Mouse (Mus musculus): ENCODE data around the gene Plekha4. TPM values are rescaled to one million over a fixed set of nuclear protein-coding genes. Genes with fewer than 3 reads are reported as not detected.

The Plekha4 gene
- polyA plus RNA-seq, 1 experiment, result 3.3 TPM

DNA sequence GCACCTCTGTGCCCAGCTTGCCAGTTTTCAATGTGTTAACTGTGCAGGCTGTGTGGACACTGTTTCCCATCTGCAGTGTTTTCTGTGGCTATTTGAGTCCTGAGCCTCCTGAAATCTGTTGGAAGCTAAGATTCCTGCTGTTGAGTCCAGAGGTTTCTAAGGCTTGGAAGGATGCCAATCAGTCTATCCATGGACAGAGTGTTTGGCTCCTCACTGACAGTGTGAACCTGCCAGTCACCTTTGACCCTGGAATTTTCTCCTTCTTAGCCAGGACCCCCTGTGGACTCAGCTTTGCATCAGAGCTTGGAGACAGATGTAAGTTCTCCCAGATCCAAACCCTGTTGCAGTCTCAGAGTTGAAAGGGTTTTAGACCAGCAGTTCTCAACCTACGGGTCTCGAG lies 14.1 kb downstream of the Plekha4 start:
- Histone ChIP-seq H3K4me3 (ENCODE audit: insufficient read depth, low read depth, low read length) (no peak overlapping the region), H3K4me1 (ENCODE audit: control insufficient read depth, insufficient read depth, insufficient read length, low read length) (peaks cover 4% of the 10 kb centered on the region; the same call in 1 of the 2 replicates), H3K27ac (replicated peaks; ENCODE audit: low read depth, low read length) (no peak overlapping the region)

DNA sequence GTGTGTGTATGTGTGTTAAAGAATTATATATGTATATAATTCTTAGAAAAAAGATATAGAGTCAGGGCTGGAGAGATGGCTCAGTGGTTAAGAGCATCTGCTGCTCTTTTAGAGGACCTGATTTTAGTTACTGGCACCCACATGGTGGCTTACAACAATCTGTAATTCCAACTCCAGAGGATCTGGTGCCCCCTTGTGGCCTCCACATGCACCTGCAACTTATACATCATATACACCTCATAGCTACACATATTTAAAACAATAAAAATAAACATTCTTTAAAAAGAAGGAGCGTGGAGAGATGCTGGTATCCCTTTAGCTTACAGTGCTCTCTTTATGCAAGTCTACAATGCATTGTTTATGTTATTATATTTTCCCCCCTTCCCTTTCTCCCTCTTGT lies 18.4 kb downstream of the Plekha4 start:
- Histone ChIP-seq H3K27ac (replicated peaks; ENCODE audit: low read depth, low read length) (no peak overlapping the region), H3K4me1 (ENCODE audit: control insufficient read depth, insufficient read depth, insufficient read length, low read length) (no peaks in the 10 kb centered on the region)

DNA sequence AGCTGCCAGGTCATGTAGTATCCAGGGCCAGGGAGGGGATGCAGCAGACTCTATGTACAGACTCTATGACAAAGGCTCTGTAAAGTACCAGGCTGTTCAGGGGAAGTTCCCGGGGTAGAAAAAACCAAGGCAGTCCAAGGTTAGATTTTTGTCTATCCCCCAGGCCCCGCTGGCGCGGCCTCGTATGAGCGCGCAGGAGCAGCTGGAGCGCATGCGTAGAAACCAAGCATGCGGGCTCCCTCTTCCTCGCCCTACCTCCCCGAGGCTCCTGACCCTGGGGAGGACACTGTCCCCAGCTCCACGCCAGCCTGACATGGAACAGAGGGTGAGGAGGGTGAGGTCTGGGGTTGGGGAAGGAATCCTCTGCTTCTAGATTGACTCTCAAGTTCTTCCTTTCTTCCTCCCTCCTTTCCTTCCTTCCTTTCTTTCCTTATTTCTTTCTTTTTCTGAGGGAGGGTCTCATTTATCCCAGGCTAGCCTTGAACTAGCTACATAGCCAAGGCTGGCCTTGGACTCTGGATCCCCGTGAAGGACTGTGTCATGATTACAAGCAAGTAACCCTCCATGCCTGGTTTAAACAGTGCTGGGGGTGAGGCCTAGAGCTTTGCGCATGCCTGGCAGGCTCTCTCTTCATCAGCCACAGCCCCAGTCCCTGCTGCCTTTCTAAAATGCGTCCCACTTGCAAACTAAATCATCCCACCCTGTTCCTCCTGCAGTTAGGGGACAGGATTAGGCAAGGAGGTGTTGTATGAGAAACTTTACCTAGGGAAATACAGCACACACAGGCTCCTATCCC lies 23.7 kb downstream of the Plekha4 start:
- no peaks in the 10 kb centered on the region for H3K4me1 ChIP-seq (ENCODE audit: control insufficient read depth, insufficient read depth, insufficient read length, low read length)
- no peak overlapping the region for H3K27ac ChIP-seq (replicated peaks; ENCODE audit: low read depth, low read length)
- no peak overlapping the region for H3K4me3 ChIP-seq (ENCODE audit: insufficient read depth, low read depth, low read length)

More for the DNA sequence above, 18.4 kb downstream of the Plekha4 start:
- no peak overlapping the region for H3K4me3 ChIP-seq (ENCODE audit: insufficient read depth, low read depth, low read length)

DNA sequence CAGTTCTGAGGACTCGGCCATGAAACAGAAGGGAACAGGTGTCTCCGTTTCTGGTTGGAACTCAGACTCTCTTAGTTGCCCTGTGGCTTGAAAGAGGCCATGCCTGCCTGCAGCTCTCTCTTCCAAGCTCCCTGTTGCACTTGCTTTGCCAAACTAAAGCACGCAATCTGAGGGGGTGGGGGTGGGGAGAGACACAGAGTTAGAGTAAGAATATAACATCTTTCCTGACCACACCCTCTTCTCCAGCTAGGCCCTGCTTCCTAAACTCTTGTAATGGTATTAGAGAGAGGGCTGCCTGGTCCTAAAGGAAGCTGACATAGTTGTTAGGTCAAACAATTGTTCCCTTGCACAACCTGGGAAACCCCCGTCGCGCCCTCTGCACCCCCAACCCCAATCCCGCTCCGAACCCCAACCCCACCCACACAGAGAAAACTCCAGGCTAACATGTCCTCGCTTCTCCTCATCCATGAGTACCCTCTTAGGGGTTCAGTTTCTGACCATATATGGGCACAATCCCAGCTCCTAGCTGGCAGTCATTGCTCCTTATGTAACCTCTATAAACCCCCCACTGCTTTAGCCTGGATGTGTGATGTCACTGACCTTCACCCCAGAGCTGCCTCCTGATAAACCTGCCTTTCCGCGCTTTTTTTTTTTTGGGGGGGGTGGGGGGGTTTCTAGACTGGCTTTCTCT lies 24.8 kb downstream of the Plekha4 start:
- Histone ChIP-seq H3K4me3 (ENCODE audit: insufficient read depth, low read depth, low read length) (no peak overlapping the region), H3K27ac (replicated peaks; ENCODE audit: low read depth, low read length) (no peak overlapping the region)

DNA sequence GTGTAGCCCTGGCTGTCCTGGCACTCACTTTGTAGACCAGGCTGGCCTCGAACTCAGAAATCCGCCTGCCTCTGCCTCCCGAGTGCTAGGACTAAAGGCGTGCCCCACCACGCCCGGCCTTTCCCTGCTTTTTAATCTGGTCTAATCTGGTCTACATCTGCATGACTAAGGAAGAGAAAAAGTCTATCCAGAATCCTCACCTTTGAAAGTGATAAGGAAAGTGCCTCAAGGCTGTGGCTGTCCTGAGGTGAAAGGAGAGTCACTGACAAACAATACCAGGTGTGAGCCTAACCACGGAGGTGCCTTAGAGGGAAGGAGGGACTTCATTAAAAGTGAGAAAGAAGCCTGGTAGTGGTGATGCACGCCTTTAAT lies 25.4 kb downstream of the Plekha4 start:
- H3K4me3 ChIP-seq (ENCODE audit: insufficient read depth, low read depth, low read length), result no peak overlapping the region
- H3K27ac ChIP-seq (replicated peaks; ENCODE audit: low read depth, low read length), result no peak overlapping the region
- no peaks in the 10 kb centered on the region for H3K4me1 ChIP-seq (ENCODE audit: control insufficient read depth, insufficient read depth, insufficient read length, low read length)

More for the DNA sequence above, 24.8 kb downstream of the Plekha4 start:
- no peaks in the 10 kb centered on the region for H3K4me1 ChIP-seq (ENCODE audit: control insufficient read depth, insufficient read depth, insufficient read length, low read length)

DNA sequence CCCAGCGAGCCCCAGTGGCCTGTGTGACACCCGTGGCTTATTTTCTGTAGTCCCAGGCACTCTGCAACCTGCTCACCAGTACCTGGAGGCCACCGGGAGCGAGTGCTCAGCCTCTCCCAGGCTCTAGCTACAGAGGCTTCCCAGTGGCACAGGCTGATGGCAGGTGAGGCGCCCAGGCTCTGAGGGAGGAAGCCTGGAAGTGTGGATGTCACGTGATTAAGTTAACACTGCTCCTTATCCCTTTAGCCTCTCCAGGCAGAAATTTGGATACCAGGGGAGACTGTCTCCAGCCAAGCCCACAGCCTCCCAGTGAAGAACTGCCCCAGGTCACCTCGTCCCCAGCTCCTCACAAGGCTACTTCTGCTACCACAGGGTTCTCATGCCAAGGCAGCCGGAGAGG lies 27.4 kb downstream of the Plekha4 start:
- H3K4me3 ChIP-seq (ENCODE audit: insufficient read depth, low read depth, low read length), result no peak overlapping the region
- H3K4me1 ChIP-seq (ENCODE audit: control insufficient read depth, insufficient read depth, insufficient read length, low read length), result no peaks in the 10 kb centered on the region
- no peak overlapping the region for H3K27ac ChIP-seq (replicated peaks; ENCODE audit: low read depth, low read length)

DNA sequence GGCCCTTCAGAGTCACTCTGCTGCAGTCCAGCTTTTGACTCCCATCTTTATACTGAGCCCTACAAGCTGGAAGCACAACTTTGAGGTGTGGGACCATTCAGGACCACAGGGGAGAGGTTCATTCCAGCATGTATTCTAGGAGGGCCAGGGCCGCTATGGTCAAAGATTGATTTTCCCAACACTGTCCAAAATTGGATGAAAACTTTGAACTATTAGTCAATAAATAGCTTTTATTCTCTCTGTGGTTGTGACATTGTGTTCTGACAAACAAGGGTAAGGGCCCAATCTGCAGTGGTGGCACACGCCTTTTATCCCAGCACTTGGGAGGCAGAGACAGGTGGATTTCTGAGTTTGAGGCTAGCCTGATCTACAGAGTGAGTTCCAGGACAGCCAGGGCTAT lies 27.9 kb downstream of the Plekha4 start:
- Histone ChIP-seq H3K4me3 (ENCODE audit: insufficient read depth, low read depth, low read length) (no peak overlapping the region), H3K27ac (replicated peaks; ENCODE audit: low read depth, low read length) (no peak overlapping the region), H3K4me1 (ENCODE audit: control insufficient read depth, insufficient read depth, insufficient read length, low read length) (no peaks in the 10 kb centered on the region)

DNA sequence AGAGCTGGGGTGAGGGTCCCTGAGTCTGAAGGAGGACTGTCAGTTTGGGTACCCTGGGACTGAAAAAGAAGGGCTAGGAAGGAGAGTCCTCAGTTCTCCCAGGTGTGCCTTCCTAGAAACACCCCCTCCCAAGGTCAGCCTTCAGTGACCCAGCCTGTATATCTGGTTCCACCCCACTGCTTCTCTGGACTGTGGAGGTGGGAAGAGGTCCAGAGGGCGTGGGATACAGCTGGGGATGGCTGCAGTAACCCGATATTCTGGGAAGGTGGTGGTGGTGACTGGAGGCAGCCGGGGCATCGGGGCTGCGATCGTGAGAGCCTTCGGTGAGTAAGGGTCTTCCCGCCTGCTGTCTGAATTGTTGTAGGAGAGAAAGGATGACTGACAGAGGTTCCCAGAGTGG lies 28.6 kb downstream of the Plekha4 start, which contains the start of gene Hsd17b14:
Gene Hsd17b14 (plus strand): TSS at position 150 of the 400 bp plus-strand sequence.
- Histone ChIP-seq H3K27ac (replicated peaks; ENCODE audit: low read depth, low read length) (no peak within 1 kb of the TSS), H3K4me1 (ENCODE audit: control insufficient read depth, insufficient read depth, insufficient read length, low read length) (no peaks in the 10 kb centered on the region), H3K4me3 (ENCODE audit: insufficient read depth, low read depth, low read length) (no peak within 1 kb of the TSS)

DNA sequence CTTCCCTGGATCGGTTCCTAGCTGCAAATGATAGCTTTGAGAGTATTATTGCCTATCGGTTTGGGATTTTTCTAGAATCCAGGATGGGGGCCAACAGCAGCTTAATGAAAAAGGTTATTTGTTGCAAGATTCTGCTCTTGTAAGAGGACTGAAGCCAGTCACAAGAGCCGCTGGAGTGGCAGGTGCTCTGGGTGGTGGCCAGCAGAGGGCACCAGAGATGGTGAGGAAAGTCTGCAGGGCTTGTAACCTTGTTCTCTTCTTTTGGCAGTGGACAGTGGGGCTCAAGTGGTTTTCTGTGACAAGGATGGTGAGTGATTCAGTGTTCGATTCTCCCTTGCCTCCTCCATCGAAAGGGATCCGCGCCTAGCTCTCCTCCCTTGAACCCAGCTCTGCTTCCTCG lies 29.7 kb downstream of the Plekha4 start:
- Histone ChIP-seq H3K27ac (replicated peaks; ENCODE audit: low read depth, low read length) (no peak overlapping the region), H3K4me1 (ENCODE audit: control insufficient read depth, insufficient read depth, insufficient read length, low read length) (no peaks in the 10 kb centered on the region), H3K4me3 (ENCODE audit: insufficient read depth, low read depth, low read length) (no peak overlapping the region)

DNA sequence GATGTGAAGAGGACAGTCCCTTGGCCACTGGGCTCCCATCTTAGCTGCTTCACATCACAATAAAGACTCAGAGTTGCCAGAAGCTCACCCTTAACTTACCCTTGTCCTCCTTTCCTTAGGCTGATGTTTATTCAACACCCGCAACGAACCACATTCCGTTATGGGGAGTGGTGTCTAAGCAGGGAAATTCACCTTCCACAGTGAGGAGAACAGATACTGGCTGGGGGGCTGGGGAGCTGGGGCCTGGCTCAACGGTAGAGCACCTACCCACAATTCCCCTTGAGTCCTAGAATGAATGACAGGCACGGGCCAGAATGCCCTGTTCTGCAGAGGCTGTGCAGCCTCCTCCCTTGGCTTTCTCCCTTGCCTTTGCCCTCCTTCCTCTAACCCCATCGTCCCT lies 32.8 kb downstream of the Plekha4 start:
- no peak overlapping the region for H3K27ac ChIP-seq (replicated peaks; ENCODE audit: low read depth, low read length)
- H3K4me1 ChIP-seq (ENCODE audit: control insufficient read depth, insufficient read depth, insufficient read length, low read length), result no peaks in the 10 kb centered on the region
- no peak overlapping the region for H3K4me3 ChIP-seq (ENCODE audit: insufficient read depth, low read depth, low read length)

DNA sequence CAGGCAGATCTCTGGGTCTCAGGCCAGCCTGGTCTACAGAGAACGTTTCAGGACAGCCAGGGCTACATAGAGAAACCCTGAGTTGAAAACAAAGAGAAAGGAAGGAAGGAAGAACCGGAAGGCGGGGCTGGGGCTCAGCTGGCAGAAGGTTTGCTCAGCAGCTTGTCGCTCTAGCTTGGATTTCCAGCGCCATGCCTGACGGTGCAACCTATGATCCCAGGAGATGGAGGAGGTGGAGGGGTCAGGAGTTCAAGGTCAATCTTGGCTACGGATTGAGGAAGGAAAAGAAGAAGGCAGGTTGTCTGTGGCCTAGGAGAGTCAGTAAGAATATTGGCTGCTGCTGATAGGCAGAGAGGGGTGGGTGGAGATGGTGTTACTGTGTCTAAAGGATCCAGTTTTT lies 34.1 kb downstream of the Plekha4 start:
- Histone ChIP-seq H3K4me3 (ENCODE audit: insufficient read depth, low read depth, low read length) (no peak overlapping the region), H3K4me1 (ENCODE audit: control insufficient read depth, insufficient read depth, insufficient read length, low read length) (no peaks in the 10 kb centered on the region), H3K27ac (replicated peaks; ENCODE audit: low read depth, low read length) (no peak overlapping the region)

DNA sequence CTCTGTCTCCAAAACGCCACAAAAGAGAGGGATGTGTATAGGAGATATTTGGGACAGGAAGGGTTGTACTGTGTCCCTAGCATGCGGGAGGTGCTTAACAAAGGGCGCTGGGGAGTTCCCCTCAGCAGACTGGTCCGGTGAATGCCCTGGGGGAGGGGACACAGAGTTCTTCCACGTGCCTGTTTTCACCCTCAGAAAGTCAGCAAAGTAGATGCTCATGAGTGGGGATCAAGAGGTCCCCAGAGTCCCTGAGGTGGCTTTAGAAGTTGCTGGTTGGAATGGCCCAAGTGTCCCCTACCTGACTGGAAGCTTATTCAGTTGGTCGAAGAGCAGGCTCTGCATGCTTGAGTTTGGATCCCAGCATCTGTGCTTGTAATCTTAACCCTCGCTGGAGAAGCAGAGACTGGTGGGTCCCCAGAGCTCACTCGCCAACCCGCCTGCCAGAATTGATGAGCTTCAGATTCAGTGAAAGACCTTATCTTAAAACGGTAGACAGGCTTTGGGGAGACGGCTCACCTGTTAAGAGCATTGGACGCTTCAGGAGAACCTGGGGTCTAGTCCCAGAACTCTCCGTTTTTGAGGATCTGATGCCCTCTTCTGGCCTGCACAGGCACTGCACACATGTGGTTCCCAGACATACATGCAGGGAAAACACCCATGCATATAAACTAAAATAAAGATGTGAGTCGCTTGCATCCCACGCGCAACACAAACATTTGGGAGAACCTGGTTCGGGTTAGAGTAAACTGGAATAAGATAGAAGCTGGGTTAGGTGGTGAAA lies 34.9 kb downstream of the Plekha4 start:
- Histone ChIP-seq H3K4me1 (ENCODE audit: control insufficient read depth, insufficient read depth, insufficient read length, low read length) (no peaks in the 10 kb centered on the region), H3K4me3 (ENCODE audit: insufficient read depth, low read depth, low read length) (no peak overlapping the region), H3K27ac (replicated peaks; ENCODE audit: low read depth, low read length) (no peak overlapping the region)

DNA sequence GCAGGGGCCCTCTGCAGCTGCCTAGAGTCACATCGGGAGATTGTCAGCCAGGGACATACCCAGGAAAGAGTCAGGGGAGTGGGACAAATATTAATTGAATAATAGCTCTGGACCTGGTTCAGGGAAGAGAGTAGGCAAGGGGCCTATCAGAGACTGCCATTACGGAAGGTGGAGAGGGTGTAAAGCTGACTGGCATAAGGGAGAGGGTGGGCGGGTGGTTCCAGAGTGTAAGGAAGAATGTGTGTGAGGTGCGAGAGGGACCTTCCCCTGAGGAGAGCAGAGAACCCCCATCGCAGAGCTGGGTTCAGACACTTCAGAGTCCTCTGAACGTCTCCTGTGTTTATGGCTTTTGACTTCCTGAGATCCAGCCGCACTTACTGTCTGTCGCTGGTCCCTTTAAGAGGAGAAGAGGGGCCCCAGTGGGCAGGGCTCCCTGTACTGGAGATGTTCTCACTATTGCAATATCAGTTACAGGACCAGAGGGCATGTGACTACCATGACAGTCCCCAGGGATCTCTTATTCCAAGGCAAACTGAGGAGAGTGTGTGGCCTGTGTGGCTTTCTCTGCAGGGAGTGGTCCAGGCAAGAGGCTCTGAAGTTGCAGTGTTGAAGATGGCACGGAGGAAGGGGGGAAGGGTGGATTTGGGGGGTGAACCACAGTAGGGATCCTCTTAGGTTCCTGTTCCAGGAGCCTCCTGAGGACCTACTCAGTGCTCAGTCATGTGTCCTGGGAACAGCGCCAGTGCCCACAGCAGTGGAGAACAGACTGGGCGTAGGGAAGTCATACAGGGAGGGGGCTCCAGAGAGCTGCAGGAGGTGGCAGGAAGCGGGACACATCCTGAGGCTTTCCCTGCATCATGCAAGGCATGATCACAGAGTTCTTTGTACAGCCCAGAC lies 35.7 kb downstream of the Plekha4 start:
- H3K4me3 ChIP-seq (ENCODE audit: insufficient read depth, low read depth, low read length), result no peak overlapping the region
- H3K27ac ChIP-seq (replicated peaks; ENCODE audit: low read depth, low read length), result no peak overlapping the region
- H3K4me1 ChIP-seq (ENCODE audit: control insufficient read depth, insufficient read depth, insufficient read length, low read length), result no peaks in the 10 kb centered on the region

DNA sequence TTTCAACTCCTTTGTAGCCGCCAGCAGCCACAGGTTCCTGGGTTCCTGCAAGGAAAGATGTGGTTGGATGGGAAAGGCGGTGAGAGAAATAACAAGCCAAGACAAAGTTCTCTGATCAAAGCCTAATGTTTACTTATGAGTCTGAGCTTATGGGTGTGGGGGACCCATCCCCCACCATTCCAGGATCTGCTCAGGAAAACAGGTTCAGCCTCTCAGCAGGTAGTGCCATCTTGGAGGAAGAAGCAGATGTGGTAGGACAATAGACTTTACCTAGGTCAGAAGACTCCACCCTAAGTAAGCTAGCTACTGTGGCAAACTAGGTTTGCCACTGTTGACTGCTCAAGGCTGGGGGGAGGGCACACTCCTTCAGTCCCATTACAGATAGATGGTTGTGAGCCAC lies 38.7 kb downstream of the Plekha4 start:
- Histone ChIP-seq H3K27ac (replicated peaks; ENCODE audit: low read depth, low read length) (no peak overlapping the region), H3K4me3 (ENCODE audit: insufficient read depth, low read depth, low read length) (no peak overlapping the region), H3K4me1 (ENCODE audit: control insufficient read depth, insufficient read depth, insufficient read length, low read length) (peaks cover 4% of the 10 kb centered on the region; the same call in 1 of the 2 replicates)

Measured in brown adipose tissue, adult 24 weeks (tissue).